Mouse (Mus musculus) testis, adult 2 months (tissue): ENCODE data around the gene Susd2.

Source experiments
- CTCF ChIP-seq: fragments of 200-500 bp; IDR thresholded peaks from 2 replicates; pipeline ENCODE4 v1.5.1; 2012; ENCODE audit warnings: low read depth, mild to moderate bottlenecking, inconsistent platforms, low read length, moderate library complexity; ENCODE audit not compliant: control insufficient read depth, insufficient read depth, insufficient replicate concordance
- POLR2A ChIP-seq: fragments of 200-500 bp; IDR thresholded peaks from 2 replicates; pipeline ENCODE4 v1.6.1; 2012; ENCODE audit warnings: low read depth, mild to moderate bottlenecking, inconsistent platforms, low read length, moderate library complexity; ENCODE audit not compliant: control insufficient read depth

GRCm38 (mm10) chr10:75677989-75678388 lies 34.2 kb upstream of the Susd2 start:
- TF ChIP-seq CTCF, result no peak
- TF ChIP-seq POLR2A, result no peak
